Mouse (Mus musculus) neural tube, embryonic 14.5 days (tissue): ENCODE results near the gene Ltb4r2. TPM values are rescaled to one million over a fixed set of nuclear protein-coding genes. Genes with fewer than 3 reads are reported as not detected.
"Not testable (repeated sequence)": the region's sequence is repeated elsewhere in the genome, so short reads cannot be mapped to it uniquely, and the experiment has no call there.

Experiments
- ATAC-seq: fragments of 200-750 bp; cut with Nextera tagmentation; 2 replicates; pipeline ENCODE4 v1.8.0; 2017; ENCODE audit warnings: low read depth, mild to moderate bottlenecking, moderate TSS enrichment, moderate library complexity
- H3K27ac ChIP-seq: fragments of 300-500 bp; sonication (generic); 2 replicates; pipeline ENCODE4 v1.5.1; 2014; ENCODE audit warnings: low read depth, mild to moderate bottlenecking, control low read depth, low read length, moderate library complexity, mixed read lengths
- H3K27me3 ChIP-seq: fragments of 300-500 bp; sonication (generic); 2 replicates; pipeline ENCODE4 v1.6.1; 2014; ENCODE audit warnings: low read length; ENCODE audit not compliant: control insufficient read depth, insufficient read depth
- H3K36me3 ChIP-seq: fragments of 300-500 bp; sonication (generic); 2 replicates; pipeline ENCODE4 v1.6.1; 2014; ENCODE audit warnings: low read length, mixed read lengths; ENCODE audit not compliant: control insufficient read depth, insufficient read depth
- H3K4me1 ChIP-seq: fragments of 300-500 bp; sonication (generic); 2 replicates; pipeline ENCODE4 v1.6.1; 2014; ENCODE audit warnings: low read length; ENCODE audit not compliant: control insufficient read depth, insufficient read depth
- H3K4me2 ChIP-seq: fragments of 300-500 bp; sonication (generic); 2 replicates; pipeline ENCODE4 v1.6.1; 2014; ENCODE audit warnings: mild to moderate bottlenecking, low read depth, low read length, control low read depth
- H3K4me3 ChIP-seq: fragments of 300-500 bp; sonication (generic); 2 replicates; pipeline ENCODE4 v1.5.1; 2014; ENCODE audit warnings: low read depth, low read length, control low read depth, mixed read lengths
- H3K9ac ChIP-seq: fragments of 300-500 bp; sonication (generic); replicated peaks from 2 replicates; pipeline ENCODE4 v1.6.1; 2014; ENCODE audit warnings: low read depth, mild to moderate bottlenecking, control low read depth, low read length, mixed read lengths
- H3K9me3 ChIP-seq: fragments of 300-500 bp; sonication (generic); 2 replicates; pipeline ENCODE4 v1.6.1; 2016; ENCODE audit warnings: low read length; ENCODE audit not compliant: control insufficient read depth
- WGBS: fragments of 180-500 bp; shearing (Covaris S2); extraction: QIAGEN DNeasy Blood & Tissue Kit; methylation state at CpG from one replicate; pipeline ENCODE4 v1.1.7; 2014; 5-methylcytosine and 5-hydroxymethylcytosine counted together
- polyA plus RNA-seq: library from polyadenylated mRNA; unstranded; fragments of >200 nt; fragmentation: Nextera tagmentation; extraction: Ambion mirVana; gene quantifications from 2 replicates; pipeline ENCODE4 v1.2.1, GENCODE M21; 2014

The Ltb4r2 gene
- polyA plus RNA-seq, 1 experiment from 2014 or later = 0.59 TPM

DNA sequence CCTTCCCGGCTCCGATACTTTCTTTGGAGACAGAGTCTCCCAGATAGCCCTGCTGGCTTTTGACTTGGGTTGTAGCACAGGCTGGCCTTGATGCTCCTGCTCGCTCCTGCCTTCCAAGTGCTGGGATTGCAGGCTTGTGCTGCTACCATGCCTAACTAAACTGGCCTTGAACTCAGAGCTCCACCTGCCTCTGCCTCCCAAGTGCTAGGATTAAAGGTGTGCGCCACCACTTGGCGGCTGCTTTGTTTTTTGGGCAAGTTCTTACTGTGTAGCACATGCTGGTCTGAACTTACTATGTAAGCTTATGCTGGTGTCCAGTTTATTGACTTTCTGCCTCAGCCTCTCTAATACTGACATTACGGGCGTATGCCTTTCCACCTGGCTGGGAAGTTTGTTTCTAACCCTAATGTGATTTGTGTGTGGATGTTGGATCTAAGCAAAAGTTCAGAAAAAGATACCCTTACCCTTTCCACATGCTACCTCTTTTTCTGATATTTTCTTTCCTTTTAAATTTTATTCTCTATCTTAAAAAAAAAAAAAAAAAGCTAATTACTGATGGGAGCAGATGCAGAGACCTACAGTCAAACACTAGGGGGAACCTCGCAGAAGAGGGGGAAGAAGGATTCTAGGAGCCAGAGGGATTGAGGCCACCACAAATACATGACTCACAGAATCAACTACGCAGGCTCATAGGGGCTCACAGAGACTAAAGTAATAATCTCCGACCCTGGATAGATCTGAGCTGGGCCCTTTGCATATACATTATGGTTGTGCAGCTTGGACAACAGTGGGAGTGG, 14.0 kb upstream of the Ltb4r2 start:
- Histone ChIP-seq H3K4me3 (no peak overlapping the region), H3K9me3 (no peaks in the 10 kb centered on the region)

DNA sequence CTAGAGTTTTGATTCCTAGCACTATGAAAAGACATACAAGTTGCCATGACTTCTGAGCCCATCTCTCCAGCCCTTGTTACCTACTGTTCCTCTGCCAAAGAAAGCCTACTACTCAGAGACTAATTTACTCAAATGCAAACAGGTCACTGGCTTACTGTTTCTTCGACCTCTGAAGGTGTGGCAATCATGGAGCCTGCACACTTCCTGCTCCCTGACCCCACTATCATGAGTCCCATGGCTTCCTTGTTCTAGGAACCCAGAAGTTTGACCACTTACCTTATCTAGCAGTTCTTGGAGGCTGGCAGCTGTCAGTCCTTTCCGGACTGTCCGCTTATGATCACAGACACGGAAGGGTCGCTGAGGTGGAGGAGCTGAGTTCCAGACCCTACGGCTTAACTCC, 3.7 kb upstream of the Ltb4r2 start:
- ATAC-seq = no peak
- Histone ChIP-seq H3K4me3 (no peak overlapping the region), H3K36me3 (peaks cover 26% of the 10 kb centered on the region), H3K9ac (no peak overlapping the region), H3K27me3 (peaks cover 10% of the 10 kb centered on the region), H3K27ac (no peak overlapping the region), H3K9me3 (no peaks in the 10 kb centered on the region), H3K4me2 (no peak overlapping the region), H3K4me1 (peaks cover 7% of the 10 kb centered on the region; the same call in 1 of the 2 replicates)
- 89% methylated on average over 6 of the region's 6 CpGs for WGBS

More for the DNA sequence above, 14.0 kb upstream of the Ltb4r2 start:
- 93% methylated on average over 10 of the region's 10 CpGs for WGBS
- Histone ChIP-seq H3K36me3 (peaks cover 9% of the 10 kb centered on the region), H3K27ac (no peak overlapping the region), H3K4me1 (peaks cover 23% of the 10 kb centered on the region), H3K4me2 (peak overlapping the region; percentile 96), H3K27me3 (no peaks in the 10 kb centered on the region), H3K9ac (no peak overlapping the region)
- no peak for ATAC-seq

DNA sequence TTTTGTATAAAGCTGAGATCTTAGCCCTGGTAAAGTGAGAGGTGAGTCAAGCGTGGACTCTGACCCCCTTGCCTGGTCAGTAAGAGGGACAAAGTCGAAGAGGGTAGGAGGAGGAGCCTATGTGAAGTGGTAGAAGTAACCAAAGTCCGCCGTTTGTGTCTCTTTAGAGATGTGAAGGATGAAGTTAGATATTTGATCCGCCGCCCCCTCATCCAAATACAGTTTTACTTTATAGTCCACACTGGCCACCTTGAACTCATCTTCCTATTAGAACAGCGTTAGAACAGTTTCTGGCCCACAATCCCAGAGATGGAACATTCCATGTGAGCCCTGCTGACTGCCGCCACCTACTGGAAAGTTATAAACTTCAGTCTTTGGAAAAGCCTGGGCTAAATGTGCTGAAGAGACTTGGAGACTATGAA, 2.9 kb upstream of the Ltb4r2 start, which contains the start of gene Cideb:
Gene Cideb (minus strand): TSS at position 96 of the 422 bp plus-strand sequence.
- H3K4me3 ChIP-seq = no peak within 1 kb of the TSS
- H3K9ac ChIP-seq = no peak within 1 kb of the TSS
- WGBS = 15% methylated on average over 8 of the region's 8 CpGs
- no peak for ATAC-seq
- peaks cover 18% of the 10 kb centered on the region; the same call in 1 of the 2 replicates for H3K36me3 ChIP-seq
- H3K27me3 ChIP-seq = peaks cover 13% of the 10 kb centered on the region
- no peak within 1 kb of the TSS for H3K4me2 ChIP-seq
- no peaks in the 10 kb centered on the region for H3K9me3 ChIP-seq
- no peak within 1 kb of the TSS for H3K27ac ChIP-seq
- peaks cover 7% of the 10 kb centered on the region; the same call in 1 of the 2 replicates for H3K4me1 ChIP-seq

GRCm38 (mm10) chr14:55760156-55760555, 1.1 kb upstream of the Ltb4r2 start:
- 0% methylated on average over 6 of the region's 6 CpGs for WGBS
- peaks cover 19% of the 10 kb centered on the region for H3K27me3 ChIP-seq
- not testable (repeated sequence) for H3K4me2 ChIP-seq, H3K27ac ChIP-seq, H3K4me3 ChIP-seq, H3K9me3 ChIP-seq, H3K4me1 ChIP-seq, H3K36me3 ChIP-seq, H3K9ac ChIP-seq
- 0 out of 2 replicates have a peak, but pooled peaks have one; percentile 15 for ATAC-seq

DNA sequence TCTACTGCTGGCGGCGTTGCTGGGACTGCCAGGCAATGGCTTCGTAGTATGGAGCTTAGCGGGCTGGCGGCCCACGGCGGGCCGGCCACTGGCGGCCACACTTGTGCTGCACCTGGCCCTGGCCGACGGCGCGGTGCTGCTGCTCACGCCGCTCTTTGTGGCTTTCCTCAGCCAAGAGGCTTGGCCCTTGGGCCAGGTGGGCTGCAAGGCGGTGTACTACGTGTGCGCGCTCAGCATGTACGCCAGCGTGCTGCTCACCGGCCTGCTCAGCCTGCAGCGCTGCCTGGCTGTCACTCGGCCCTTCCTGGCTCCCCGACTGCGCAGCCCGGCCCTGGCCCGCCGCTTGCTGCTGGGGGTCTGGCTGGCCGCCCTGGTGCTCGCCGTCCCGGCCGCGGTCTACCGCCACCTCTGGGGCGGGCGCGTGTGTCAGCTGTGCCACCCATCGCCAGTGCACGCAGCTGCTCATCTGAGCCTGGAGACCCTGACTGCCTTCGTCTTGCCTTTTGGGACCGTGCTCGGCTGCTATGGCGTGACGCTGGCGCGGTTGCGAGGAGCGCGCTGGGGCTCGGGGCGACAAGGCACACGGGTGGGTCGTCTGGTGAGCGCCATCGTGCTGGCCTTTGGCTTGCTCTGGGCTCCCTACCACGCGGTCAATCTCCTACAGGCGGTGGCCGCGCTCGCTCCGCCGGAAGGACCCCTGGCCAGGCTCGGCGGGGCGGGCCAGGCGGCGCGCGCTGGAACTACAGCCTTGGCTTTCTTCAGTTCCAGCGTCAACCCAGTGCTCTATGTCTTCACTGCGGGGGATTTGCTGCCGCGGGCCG, 983 bp downstream of the Ltb4r2 start:
- Histone ChIP-seq H3K4me1 (peaks cover 7% of the 10 kb centered on the region; the same call in 1 of the 2 replicates), H3K36me3 (no peaks in the 10 kb centered on the region), H3K4me2 (peak overlapping the region; percentile 83), H3K27ac (peak overlapping the region; percentile 52), H3K4me3 (peak overlapping the region; percentile 45), H3K27me3 (peaks cover 25% of the 10 kb centered on the region), H3K9ac (peak overlapping the region; percentile 68), H3K9me3 (no peaks in the 10 kb centered on the region)
- ATAC-seq = peak; percentile 81
- WGBS = under 1% methylated on average over 77 of the region's 77 CpGs

DNA sequence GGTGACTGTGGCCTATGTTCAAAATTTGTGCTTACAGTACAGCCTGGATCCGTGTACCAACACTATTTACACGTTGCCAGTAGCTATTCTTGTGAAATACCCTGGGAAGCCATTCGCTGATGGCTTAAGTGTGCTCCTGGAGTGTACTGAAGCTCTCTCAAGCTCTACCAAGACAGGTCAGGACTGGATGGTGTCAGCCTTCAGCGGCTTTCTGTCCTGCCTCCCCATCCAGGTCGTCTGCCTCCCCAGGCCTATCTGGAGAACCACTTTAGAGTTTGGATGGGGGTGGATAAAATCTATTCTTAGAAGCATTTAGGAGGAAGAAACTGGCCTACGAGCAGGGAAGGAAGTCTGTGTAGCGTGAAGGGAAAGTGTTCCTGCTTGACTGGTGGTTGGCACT, 1.9 kb downstream of the Ltb4r2 start:
- peaks cover 28% of the 10 kb centered on the region for H3K27me3 ChIP-seq
- 67% methylated on average over 7 of the region's 7 CpGs for WGBS
- H3K4me1 ChIP-seq = peaks cover 9% of the 10 kb centered on the region; the same call in 1 of the 2 replicates
- H3K4me3 ChIP-seq = no peak overlapping the region
- no peak overlapping the region for H3K4me2 ChIP-seq
- H3K9me3 ChIP-seq = no peaks in the 10 kb centered on the region
- H3K36me3 ChIP-seq = no peaks in the 10 kb centered on the region
- H3K27ac ChIP-seq = no peak overlapping the region; the same call in 1 of the 2 replicates
- ATAC-seq = no peak
- H3K9ac ChIP-seq = no peak overlapping the region

DNA sequence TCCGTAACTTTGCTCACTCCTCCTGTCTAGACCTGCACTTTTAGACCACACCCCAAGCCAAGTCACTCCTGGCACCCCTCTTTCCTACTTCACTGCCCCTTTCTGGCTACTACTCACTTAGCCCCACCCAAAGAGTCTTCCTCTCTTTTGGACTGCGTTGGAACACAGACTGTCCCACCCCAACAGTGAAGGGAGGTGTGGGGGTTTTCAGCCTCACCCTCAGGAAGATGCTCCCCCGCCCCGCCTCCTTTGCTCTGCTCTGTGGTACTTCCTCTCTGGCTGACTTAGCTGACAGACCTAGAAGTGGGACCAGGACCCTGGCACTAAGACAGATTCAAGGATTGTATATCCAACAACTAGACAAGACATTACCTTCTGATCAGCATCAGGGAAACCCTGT, 4.5 kb downstream of the Ltb4r2 start, which contains the start of gene Ltb4r1:
Gene Ltb4r1 (plus strand): TSS at position 267 of the 400 bp plus-strand sequence.
- Histone ChIP-seq H3K9ac (no peak within 1 kb of the TSS), H3K9me3 (no peaks in the 10 kb centered on the region), H3K27me3 (peaks cover 33% of the 10 kb centered on the region), H3K4me1 (peaks cover 9% of the 10 kb centered on the region; the same call in 1 of the 2 replicates), H3K4me3 (no peak within 1 kb of the TSS), H3K27ac (no peak within 1 kb of the TSS), H3K4me2 (no peak within 1 kb of the TSS), H3K36me3 (no peaks in the 10 kb centered on the region)
- ATAC-seq = no peak
- WGBS = 75% methylated on average over 4 of the region's 4 CpGs

DNA sequence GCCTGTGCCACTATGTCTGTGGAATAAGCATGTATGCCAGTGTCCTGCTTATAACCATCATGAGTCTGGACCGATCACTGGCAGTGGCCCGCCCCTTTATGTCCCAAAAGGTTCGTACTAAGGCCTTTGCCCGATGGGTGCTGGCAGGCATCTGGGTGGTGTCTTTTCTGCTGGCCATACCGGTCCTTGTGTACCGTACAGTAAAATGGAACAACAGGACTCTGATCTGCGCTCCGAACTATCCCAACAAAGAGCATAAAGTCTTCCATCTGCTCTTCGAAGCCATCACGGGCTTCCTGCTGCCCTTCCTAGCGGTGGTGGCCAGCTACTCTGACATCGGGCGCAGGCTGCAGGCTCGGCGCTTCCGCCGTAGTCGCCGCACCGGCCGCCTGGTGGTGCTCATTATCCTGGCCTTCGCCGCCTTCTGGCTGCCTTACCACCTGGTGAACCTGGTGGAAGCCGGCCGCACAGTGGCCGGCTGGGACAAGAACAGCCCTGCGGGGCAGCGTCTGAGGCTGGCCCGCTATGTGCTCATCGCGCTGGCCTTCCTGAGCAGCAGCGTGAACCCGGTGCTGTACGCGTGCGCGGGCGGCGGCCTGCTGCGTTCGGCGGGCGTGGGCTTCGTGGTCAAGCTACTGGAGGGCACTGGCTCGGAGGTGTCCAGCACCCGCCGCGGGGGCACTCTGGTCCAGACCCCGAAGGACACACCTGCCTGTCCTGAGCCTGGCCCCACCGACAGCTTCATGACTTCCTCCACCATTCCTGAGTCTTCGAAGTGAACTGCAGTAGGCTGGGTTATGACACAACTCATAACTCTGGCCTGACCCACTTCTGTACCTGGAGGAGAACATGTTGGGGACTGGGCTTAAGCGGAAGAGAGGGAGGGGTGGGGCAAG, 6.5 kb downstream of the Ltb4r2 start:
- peak; percentile 73 for ATAC-seq
- H3K4me3 ChIP-seq = peak overlapping the region; percentile 35
- peaks cover 23% of the 10 kb centered on the region for H3K27me3 ChIP-seq
- H3K9ac ChIP-seq = peak overlapping the region; percentile 50
- 11% methylated on average over 50 of the region's 52 CpGs for WGBS
- no peaks in the 10 kb centered on the region for H3K36me3 ChIP-seq
- 0 out of 2 replicates have a peak, but pooled peaks cover 2% of the 10 kb centered on the region for H3K4me1 ChIP-seq
- H3K4me2 ChIP-seq = peak overlapping the region; percentile 68
- no peak overlapping the region; the same call in 1 of the 2 replicates for H3K27ac ChIP-seq
- H3K9me3 ChIP-seq = no peaks in the 10 kb centered on the region
